Comparison of ENCODE assay signal across 18 mouse cellular contexts in the genomic region with DNA sequence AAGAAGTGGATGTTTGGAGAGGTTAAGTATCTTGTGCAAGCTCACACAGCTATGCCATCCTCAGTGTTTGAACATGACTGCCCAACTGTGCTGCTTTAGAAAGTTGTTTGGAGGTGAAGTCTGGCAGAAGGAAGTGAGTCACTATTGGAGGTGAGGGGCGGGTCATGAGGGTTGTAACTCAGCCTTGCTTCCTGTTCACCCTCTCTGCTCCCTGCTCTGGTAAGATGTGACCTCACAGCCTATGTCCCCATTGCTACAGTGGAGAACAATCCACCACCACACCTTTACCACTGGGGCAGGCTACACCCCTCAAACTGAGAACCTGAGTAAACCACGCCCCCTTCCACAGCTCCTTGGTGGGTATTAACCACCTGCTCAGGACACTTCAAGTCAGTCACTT.
DNase-seq lines count a peak whose midpoint lies in the region; ATAC-seq and TF ChIP-seq lines count a peak whose summit lies in the region.
"Had no signal": no experiment of that assay in that cellular context is flagged by ENCODE, and none has a peak within 500 bp of the region (broad histone marks: within the 10 kb centered on the region; RNA-seq: fewer than 3 reads in every experiment).

No protein-coding gene starts in this region.

- H3K9me3 ChIP-seq in embryonic facial prominence, embryonic 11.5 days (replicated peaks; ENCODE audit: control insufficient read depth, low read length) = no peaks in the 10 kb centered on the region
- peaks cover 8% of the 10 kb centered on the region; the same call in 1 of the 2 replicates for H3K9me3 ChIP-seq in embryonic facial prominence, embryonic 10.5 days
- peaks cover 10% of the 10 kb centered on the region for H3K9me3 ChIP-seq in liver, embryonic 12.5 days (replicated peaks)
- no peaks in the 10 kb centered on the region for H3K9me3 ChIP-seq in liver, postnatal 0 days (ENCODE audit: low read length)
- H3K9me3 ChIP-seq in midbrain, embryonic 15.5 days = no peaks in the 10 kb centered on the region

- TF ChIP-seq CTCF in liver, postnatal 0 days (IDR thresholded peaks at IDR 0.05; ENCODE audit: low read depth) = no peak

- 0 out of 2 replicates have a peak, but pooled peaks have one; percentile 44 for ATAC-seq in embryonic facial prominence, embryonic 11.5 days (replicated peaks; ENCODE audit: insufficient number of reproducible peaks, low FRiP score, low TSS enrichment, low read depth)
- 0 out of 2 replicates have a peak, but pooled peaks have one; percentile 21 for ATAC-seq in liver, embryonic 12.5 days
- no peak for ATAC-seq in liver, postnatal 0 days
- ATAC-seq in granulocyte monocyte progenitor cell, adult 5-6 weeks (replicated peaks; ENCODE audit: poor library complexity, severe bottlenecking) = peak; percentile 56; the same call in 1 of the 2 replicates
- ATAC-seq in midbrain, embryonic 15.5 days (replicated peaks) = peak; percentile 52
- ATAC-seq in erythroid progenitor cell, adult 5-6 weeks (replicated peaks; ENCODE audit: low FRiP score, poor library complexity, severe bottlenecking) = no peak
- ATAC-seq: Patski had no signal

- H3K9ac ChIP-seq in embryonic facial prominence, embryonic 11.5 days (replicated peaks; ENCODE audit: low read length) = no peak overlapping the region
- H3K9ac ChIP-seq in liver, embryonic 12.5 days = no peak overlapping the region
- H3K9ac ChIP-seq in liver, postnatal 0 days (replicated peaks) = no peak overlapping the region
- H3K9ac ChIP-seq in midbrain, embryonic 15.5 days = no peak overlapping the region
- H3K9ac ChIP-seq: embryonic facial prominence, embryonic 12.5 days had no signal

- H3K36me3 ChIP-seq in embryonic facial prominence, embryonic 11.5 days (replicated peaks; ENCODE audit: control insufficient read depth, insufficient read depth, low read depth, low read length) = no peaks in the 10 kb centered on the region
- no peaks in the 10 kb centered on the region for H3K36me3 ChIP-seq in embryonic facial prominence, embryonic 10.5 days (replicated peaks)
- H3K36me3 ChIP-seq in liver, embryonic 12.5 days = no peaks in the 10 kb centered on the region
- no peaks in the 10 kb centered on the region for H3K36me3 ChIP-seq in liver, postnatal 0 days (replicated peaks; ENCODE audit: insufficient read depth, low read length)
- no peaks in the 10 kb centered on the region for H3K36me3 ChIP-seq in midbrain, embryonic 15.5 days (replicated peaks)
- H3K36me3 ChIP-seq: embryonic facial prominence, embryonic 12.5 days had no signal

- H3K4me1 ChIP-seq in embryonic facial prominence, embryonic 11.5 days (ENCODE audit: control insufficient read depth, insufficient read depth, low read length) = no peaks in the 10 kb centered on the region
- H3K4me1 ChIP-seq in embryonic facial prominence, embryonic 10.5 days = peaks cover 8% of the 10 kb centered on the region
- no peaks in the 10 kb centered on the region for H3K4me1 ChIP-seq in liver, embryonic 12.5 days
- H3K4me1 ChIP-seq in liver, postnatal 0 days (ENCODE audit: insufficient read depth) = peaks cover 9% of the 10 kb centered on the region
- peaks cover 4% of the 10 kb centered on the region; the same call in 1 of the 2 replicates for H3K4me1 ChIP-seq in midbrain, embryonic 15.5 days
- H3K4me1 ChIP-seq: embryonic facial prominence, embryonic 12.5 days had no signal

- H3K27ac ChIP-seq in embryonic facial prominence, embryonic 11.5 days (replicated peaks; ENCODE audit: low read depth, low read length) = no peak overlapping the region
- no peak overlapping the region for H3K27ac ChIP-seq in embryonic facial prominence, embryonic 10.5 days (replicated peaks)
- H3K27ac ChIP-seq in liver, embryonic 12.5 days = no peak overlapping the region
- no peak overlapping the region for H3K27ac ChIP-seq in liver, postnatal 0 days (ENCODE audit: low read depth)
- no peak overlapping the region for H3K27ac ChIP-seq in midbrain, embryonic 15.5 days
- H3K27ac ChIP-seq: embryonic facial prominence, embryonic 12.5 days; kidney, postnatal 0 days had no signal

- 94% methylated on average over 2 of the region's 2 CpGs for WGBS in embryonic facial prominence, embryonic 11.5 days
- WGBS in embryonic facial prominence, embryonic 10.5 days = 87% methylated on average over 2 of the region's 2 CpGs
- WGBS in liver, embryonic 12.5 days (ENCODE audit: insufficient replicate concordance) = 74% methylated on average over 2 of the region's 2 CpGs
- WGBS in liver, postnatal 0 days (ENCODE audit: insufficient replicate concordance) = 81% methylated on average over 2 of the region's 2 CpGs
- WGBS in midbrain, embryonic 15.5 days = 96% methylated on average over 2 of the region's 2 CpGs

- no peak for DNase-seq in embryonic facial prominence, embryonic 11.5 days (ENCODE audit: low spot score)
- DNase-seq in embryonic facial prominence, embryonic 10.5 days (ENCODE audit: low spot score) = no peak
- no peak for DNase-seq in liver, postnatal 0 days
- no peak for DNase-seq in adrenal gland, postnatal 36 days
- DNase-seq: cerebellum, postnatal 36 days; heart, adult 18-20 months; heart, postnatal 14 days; lung, postnatal 14 days; retina, postnatal 1 day; thymus, postnatal 36 days had no signal

- H3K4me2 ChIP-seq in embryonic facial prominence, embryonic 11.5 days (ENCODE audit: low read depth, low read length) = no peak overlapping the region
- no peak overlapping the region for H3K4me2 ChIP-seq in liver, embryonic 12.5 days
- H3K4me2 ChIP-seq in liver, postnatal 0 days (ENCODE audit: low read depth, low read length) = no peak overlapping the region
- no peak overlapping the region for H3K4me2 ChIP-seq in midbrain, embryonic 15.5 days
- H3K4me2 ChIP-seq: embryonic facial prominence, embryonic 12.5 days; liver, embryonic 11.5 days had no signal

- no peaks in the 10 kb centered on the region for H3K27me3 ChIP-seq in embryonic facial prominence, embryonic 11.5 days (ENCODE audit: control insufficient read depth, insufficient read depth, low read length)
- no peaks in the 10 kb centered on the region for H3K27me3 ChIP-seq in embryonic facial prominence, embryonic 10.5 days (replicated peaks; ENCODE audit: low read depth, poor library complexity, severe bottlenecking)
- H3K27me3 ChIP-seq in liver, embryonic 12.5 days (replicated peaks) = no peaks in the 10 kb centered on the region
- no peaks in the 10 kb centered on the region for H3K27me3 ChIP-seq in liver, postnatal 0 days (ENCODE audit: insufficient read depth, low read length)
- no peaks in the 10 kb centered on the region for H3K27me3 ChIP-seq in midbrain, embryonic 15.5 days (replicated peaks)
- H3K27me3 ChIP-seq: embryonic facial prominence, embryonic 12.5 days; Patski had no signal

- H3K4me3 ChIP-seq in embryonic facial prominence, embryonic 11.5 days (ENCODE audit: low read depth, low read length) = no peak overlapping the region
- no peak overlapping the region for H3K4me3 ChIP-seq in embryonic facial prominence, embryonic 10.5 days
- H3K4me3 ChIP-seq in liver, embryonic 12.5 days = no peak overlapping the region
- H3K4me3 ChIP-seq in liver, postnatal 0 days (ENCODE audit: low read depth, low read length) = no peak overlapping the region
- H3K4me3 ChIP-seq in midbrain, embryonic 15.5 days = no peak overlapping the region
- H3K4me3 ChIP-seq: embryonic facial prominence, embryonic 12.5 days had no signal

- no peak for TF ChIP-seq EP300 in liver, postnatal 0 days (IDR thresholded peaks at IDR 0.05; ENCODE audit: low read depth)

Comparison
In these comparisons a context has a peak if more than half of its experiments do, and no peak if none do; other contexts are left out.
1. ATAC-seq: peak in embryonic facial prominence, embryonic 11.5 days (single experiment), liver, embryonic 12.5 days (single experiment), granulocyte monocyte progenitor cell, adult 5-6 weeks (single experiment) and midbrain, embryonic 15.5 days (single experiment); none in liver, postnatal 0 days (single experiment) and erythroid progenitor cell, adult 5-6 weeks (single experiment).